In genomic region chr16:44625108-44625616, GRCm38 (mm10) we compare ENCODE assay signal across 17 mouse cellular contexts.
A peak's percentile ranks its signal among the peaks of the same experiment; 100 is the strongest.
DNase-seq lines count a peak whose midpoint lies in the region; ATAC-seq lines count a peak whose summit lies in the region.
"Had no signal": no experiment of that assay in that cellular context is flagged by ENCODE, and none has a peak within 500 bp of the region (broad histone marks: within the 10 kb centered on the region; RNA-seq: fewer than 3 reads in every experiment).

No protein-coding gene starts in this region.

- no peak overlapping the region for H3K9ac ChIP-seq in lung, embryonic 15.5 days
- no peak overlapping the region for H3K9ac ChIP-seq in embryonic facial prominence, embryonic 15.5 days
- no peak overlapping the region for H3K9ac ChIP-seq in neural tube, embryonic 13.5 days
- H3K9ac ChIP-seq: limb, embryonic 15.5 days had no signal

- H3K27ac ChIP-seq in lung, embryonic 15.5 days = peak overlapping the region; percentile 69; the same call in 1 of the 2 replicates
- peak overlapping the region; percentile 19; the same call in 1 of the 2 replicates for H3K27ac ChIP-seq in embryonic facial prominence, embryonic 10.5 days (replicated peaks)
- peak overlapping the region; percentile 29; the same call in 1 of the 2 replicates for H3K27ac ChIP-seq in embryonic facial prominence, embryonic 15.5 days (replicated peaks)
- peak overlapping the region; percentile 13 for H3K27ac ChIP-seq in neural tube, embryonic 13.5 days (replicated peaks)
- H3K27ac ChIP-seq: hindbrain, postnatal 0 days; left cerebral cortex, adult 2 months; limb, embryonic 15.5 days had no signal

- H3K4me3 ChIP-seq in lung, embryonic 15.5 days = no peak overlapping the region
- H3K4me3 ChIP-seq in embryonic facial prominence, embryonic 10.5 days = no peak overlapping the region
- no peak overlapping the region for H3K4me3 ChIP-seq in embryonic facial prominence, embryonic 15.5 days (replicated peaks)
- H3K4me3 ChIP-seq in neural tube, embryonic 13.5 days = no peak overlapping the region
- H3K4me3 ChIP-seq: left cerebral cortex, adult 2 months; limb, embryonic 15.5 days had no signal

- no peaks in the 10 kb centered on the region for H3K27me3 ChIP-seq in lung, embryonic 15.5 days
- no peaks in the 10 kb centered on the region for H3K27me3 ChIP-seq in embryonic facial prominence, embryonic 10.5 days (replicated peaks; ENCODE audit: low read depth, poor library complexity, severe bottlenecking)
- H3K27me3 ChIP-seq in embryonic facial prominence, embryonic 15.5 days = no peaks in the 10 kb centered on the region
- no peaks in the 10 kb centered on the region for H3K27me3 ChIP-seq in neural tube, embryonic 13.5 days
- H3K27me3 ChIP-seq: limb, embryonic 15.5 days had no signal

- no peak overlapping the region for H3K4me2 ChIP-seq in lung, embryonic 15.5 days
- no peak overlapping the region for H3K4me2 ChIP-seq in embryonic facial prominence, embryonic 15.5 days (replicated peaks)
- no peak overlapping the region for H3K4me2 ChIP-seq in neural tube, embryonic 13.5 days
- H3K4me2 ChIP-seq: limb, embryonic 15.5 days had no signal

- no peak for ATAC-seq in lung, embryonic 15.5 days (ENCODE audit: borderline replicate concordance, extremely low read depth, low FRiP score, low TSS enrichment)
- ATAC-seq in embryonic facial prominence, embryonic 15.5 days (ENCODE audit: insufficient number of reproducible peaks, low FRiP score, low TSS enrichment, low read depth) = no peak
- no peak; the same call in 1 of the 2 replicates for ATAC-seq in neural tube, embryonic 13.5 days (ENCODE audit: low read depth)
- ATAC-seq: hindbrain, postnatal 0 days; Patski had no signal

- no peaks in the 10 kb centered on the region for H3K9me3 ChIP-seq in lung, embryonic 15.5 days
- H3K9me3 ChIP-seq in embryonic facial prominence, embryonic 10.5 days = no peaks in the 10 kb centered on the region
- no peaks in the 10 kb centered on the region for H3K9me3 ChIP-seq in embryonic facial prominence, embryonic 15.5 days (replicated peaks)
- H3K9me3 ChIP-seq in neural tube, embryonic 13.5 days = no peaks in the 10 kb centered on the region
- H3K9me3 ChIP-seq: limb, embryonic 15.5 days had no signal

- H3K36me3 ChIP-seq in lung, embryonic 15.5 days = no peaks in the 10 kb centered on the region
- H3K36me3 ChIP-seq in embryonic facial prominence, embryonic 10.5 days (replicated peaks) = no peaks in the 10 kb centered on the region
- H3K36me3 ChIP-seq in embryonic facial prominence, embryonic 15.5 days = no peaks in the 10 kb centered on the region
- H3K36me3 ChIP-seq in neural tube, embryonic 13.5 days = no peaks in the 10 kb centered on the region
- H3K36me3 ChIP-seq: limb, embryonic 15.5 days had no signal

- H3K4me1 ChIP-seq in lung, embryonic 15.5 days = peaks cover 31% of the 10 kb centered on the region
- H3K4me1 ChIP-seq in embryonic facial prominence, embryonic 10.5 days = peaks cover 9% of the 10 kb centered on the region
- peaks cover 20% of the 10 kb centered on the region for H3K4me1 ChIP-seq in embryonic facial prominence, embryonic 15.5 days
- H3K4me1 ChIP-seq in neural tube, embryonic 13.5 days (replicated peaks) = peaks cover 18% of the 10 kb centered on the region

- DNase-seq in lung, postnatal 14 days = no peak
- no peak for DNase-seq in embryonic facial prominence, embryonic 10.5 days (ENCODE audit: low spot score)
- DNase-seq in cerebellum, postnatal 10 days = no peak
- DNase-seq in layer of hippocampus, postnatal 14 days (ENCODE audit: low spot score in 2 of 2) = no peak
- DNase-seq: cerebellum, adult 8-10 months; embryo, embryonic 11 days; heart, postnatal 10 days; midbrain, embryonic 14.5 days; right cerebral cortex, postnatal 25 days; thymus, postnatal 25 days had no signal

- 48% methylated on average over 6 of the region's 6 CpGs for WGBS in lung, embryonic 15.5 days
- 56% methylated on average over 6 of the region's 6 CpGs for WGBS in embryonic facial prominence, embryonic 10.5 days
- WGBS in embryonic facial prominence, embryonic 15.5 days = 62% methylated on average over 6 of the region's 6 CpGs
- WGBS in neural tube, embryonic 13.5 days = 43% methylated on average over 6 of the region's 6 CpGs

Comparison
In these comparisons a context has a peak if more than half of its experiments do, and no peak if none do; other contexts are left out.
1. H3K27ac ChIP-seq: peak in every context shown above with its lines; median percentile 69 in lung, embryonic 15.5 days; 29 in embryonic facial prominence, embryonic 15.5 days; 19 in embryonic facial prominence, embryonic 10.5 days; 13 in neural tube, embryonic 13.5 days.